Mouse (Mus musculus) heart, adult 10 weeks (tissue): ENCODE measurements around the gene Rfx8. TPM values are rescaled to one million over a fixed set of nuclear protein-coding genes. Genes with fewer than 3 reads are reported as not detected.

ENCODE experiments used
- polyA plus RNA-seq: library from polyadenylated mRNA; stranded (reverse); fragments of 350-450 nt; fragmentation: Illumina TruSeq; extraction: RNeasy Lipid Tissue Mini Kit (QIAGEN cat#74804); gene quantifications from one replicate; pipeline ENCODE4 v1.2.3, GENCODE M21; 2014; ENCODE audit warnings: low read depth, low replicate concordance

Rfx8 gene
- polyA plus RNA-seq = not detected

GRCm38 (mm10) chr1:39720632-39721350 is at the start of gene Rfx8:
Gene Rfx8 (minus strand): TSS chr1:39720997.

GRCm38 (mm10) chr1:39651241-39651548 is 69.6 kb downstream of the Rfx8 start, which contains the start of gene Creg2:
Gene Creg2 (minus strand): TSS chr1:39651474.

Other genes starting within 250 kb of the Rfx8 start
- 5.6 TPM for gene Tbc1d8, start 242.2 kb downstream of the Rfx8 start, polyA plus RNA-seq
- 15.6 TPM for gene Cnot11, start 186.0 kb downstream of the Rfx8 start, polyA plus RNA-seq
- gene Rnf149, start 143.6 kb downstream of the Rfx8 start, polyA plus RNA-seq = 9.3 TPM
- gene Creg2, start 69.5 kb downstream of the Rfx8 start, polyA plus RNA-seq = not detected
- gene Gm3646, start 84.3 kb upstream of the Rfx8 start, polyA plus RNA-seq = 24.0 TPM
- gene Map4k4, start 179.9 kb upstream of the Rfx8 start, polyA plus RNA-seq = 83.0 TPM